Mouse (Mus musculus) C2C12 (cell line): Measurements from ENCODE around the gene Tomm6. TPM values are rescaled to one million over a fixed set of nuclear protein-coding genes. Genes with fewer than 3 reads are reported as not detected.
A peak's percentile ranks its signal among the peaks of the same experiment; 100 is the strongest.

ENCODE experiments used
- H3K27me3 ChIP-seq: one replicate; pipeline ENCODE4 v1.6.1; 2011; ENCODE audit not compliant: control insufficient read depth, insufficient read depth, insufficient read length
- H3K36me3 ChIP-seq: one replicate; pipeline ENCODE4 v1.6.1; 2011; ENCODE audit not compliant: control insufficient read depth, insufficient read depth
- H3K4me3 ChIP-seq: one replicate; pipeline ENCODE4 v1.5.1; 2011; ENCODE audit warnings: mild to moderate bottlenecking, control low read depth; ENCODE audit not compliant: poor library complexity, insufficient read depth, severe bottlenecking
- H3K79me2 ChIP-seq: one replicate; pipeline ENCODE4 v1.6.1; 2011; ENCODE audit not compliant: control insufficient read depth, insufficient read depth
- H3K79me3 ChIP-seq: one replicate; pipeline ENCODE4 v1.6.1; 2011; ENCODE audit warnings: low read depth, control low read depth
- H3ac ChIP-seq: one replicate; pipeline ENCODE3; 2011; ENCODE audit warnings: low read depth; ENCODE audit not compliant: control insufficient read depth, insufficient read length
- CEBPB ChIP-seq: IDR thresholded peaks from one replicate; pipeline ENCODE4 v1.6.1; 2011; ENCODE audit warnings: low read depth, mild to moderate bottlenecking, control low read depth, moderate library complexity
- CTCF ChIP-seq: IDR thresholded peaks from one replicate; pipeline ENCODE4 v1.5.1; 2011; ENCODE audit not compliant: control insufficient read depth, insufficient read depth, insufficient read length
- FOSL1 ChIP-seq: IDR thresholded peaks from one replicate; pipeline ENCODE4 v1.8.0; 2011; ENCODE audit warnings: mild to moderate bottlenecking, low read length; ENCODE audit not compliant: poor library complexity, insufficient read depth, severe bottlenecking
- MAX ChIP-seq: IDR thresholded peaks from one replicate; pipeline ENCODE4 v1.6.1; 2011; ENCODE audit warnings: mild to moderate bottlenecking, control low read depth
- MYOD1 ChIP-seq: IDR thresholded peaks from one replicate; pipeline ENCODE4 v1.6.1; 2011; ENCODE audit warnings: low read depth; ENCODE audit not compliant: control insufficient read depth, insufficient read length
- MYOG ChIP-seq: IDR thresholded peaks from one replicate; pipeline ENCODE4 v1.6.1; 2011; ENCODE audit not compliant: control insufficient read depth, insufficient read length; ENCODE audit errors: extremely low read depth
- USF1 ChIP-seq: IDR thresholded peaks from one replicate; pipeline ENCODE4 v1.6.1; 2011; ENCODE audit warnings: low read depth, mild to moderate bottlenecking, control low read depth, moderate library complexity
- long read RNA-seq, 2 experiments: library from polyadenylated mRNA; unstranded; transcript quantifications; one replicate each; pipeline ENCODE4 v2.0.0; 2019 to 2020
- polyA plus RNA-seq: library from polyadenylated mRNA; unstranded; fragments of >200 nt; fragmentation: generic; extraction: Trizol; gene quantifications from one replicate; pipeline ENCODE4 v1.2.1, GENCODE M21; 2012; ENCODE audit warnings: missing spikeins

Gene Tomm6
- polyA plus RNA-seq = 223 TPM
- long read RNA-seq, experiment 1, transcript Tomm6-202 (3 exons, 749 nt) = major isoform, 151 of 171 reads
- long read RNA-seq, experiment 1, transcript Tomm6-201 (3 exons, 594 nt) = minor isoform, 11 of 171 reads
- long read RNA-seq, experiment 1, partial matches to known transcripts = 3 of 171 reads
- long read RNA-seq, experiment 1, other reads (novel, unspliced or antisense) = 6 of 171 reads
- long read RNA-seq, experiment 2, transcript Tomm6-202 (3 exons, 749 nt) = major isoform, 13 of 15 reads
- long read RNA-seq, experiment 2, partial matches to known transcripts = 0 of 15 reads
- long read RNA-seq, experiment 2, other reads (novel, unspliced or antisense) = 0 of 15 reads

DNA sequence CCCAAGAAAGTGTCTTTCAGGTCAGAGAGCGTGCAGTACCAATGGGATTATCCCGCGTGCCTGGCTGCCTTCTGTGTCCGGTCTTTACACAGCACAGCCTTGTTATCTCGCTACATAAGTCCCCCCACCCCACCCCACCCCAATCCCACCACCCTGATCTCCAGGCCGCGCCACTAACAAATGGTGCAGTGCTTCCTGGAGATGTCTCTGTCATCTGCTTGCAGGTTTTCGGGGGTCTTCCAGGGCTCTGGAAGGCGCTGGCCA is at the start of gene Tomm6:
Gene Tomm6 (minus strand): TSS at position 43 of the 264 bp plus-strand sequence.
- Histone ChIP-seq H3ac (peak within 1 kb of the TSS; percentile 82), H3K79me3 (peaks cover 20% of the 10 kb centered on the region), H3K27me3 (no peaks in the 10 kb centered on the region), H3K79me2 (peaks cover 29% of the 10 kb centered on the region), H3K36me3 (peaks cover 30% of the 10 kb centered on the region), H3K4me3 (peak within 1 kb of the TSS; percentile 94)
- no peak for TF ChIP-seq USF1

DNA sequence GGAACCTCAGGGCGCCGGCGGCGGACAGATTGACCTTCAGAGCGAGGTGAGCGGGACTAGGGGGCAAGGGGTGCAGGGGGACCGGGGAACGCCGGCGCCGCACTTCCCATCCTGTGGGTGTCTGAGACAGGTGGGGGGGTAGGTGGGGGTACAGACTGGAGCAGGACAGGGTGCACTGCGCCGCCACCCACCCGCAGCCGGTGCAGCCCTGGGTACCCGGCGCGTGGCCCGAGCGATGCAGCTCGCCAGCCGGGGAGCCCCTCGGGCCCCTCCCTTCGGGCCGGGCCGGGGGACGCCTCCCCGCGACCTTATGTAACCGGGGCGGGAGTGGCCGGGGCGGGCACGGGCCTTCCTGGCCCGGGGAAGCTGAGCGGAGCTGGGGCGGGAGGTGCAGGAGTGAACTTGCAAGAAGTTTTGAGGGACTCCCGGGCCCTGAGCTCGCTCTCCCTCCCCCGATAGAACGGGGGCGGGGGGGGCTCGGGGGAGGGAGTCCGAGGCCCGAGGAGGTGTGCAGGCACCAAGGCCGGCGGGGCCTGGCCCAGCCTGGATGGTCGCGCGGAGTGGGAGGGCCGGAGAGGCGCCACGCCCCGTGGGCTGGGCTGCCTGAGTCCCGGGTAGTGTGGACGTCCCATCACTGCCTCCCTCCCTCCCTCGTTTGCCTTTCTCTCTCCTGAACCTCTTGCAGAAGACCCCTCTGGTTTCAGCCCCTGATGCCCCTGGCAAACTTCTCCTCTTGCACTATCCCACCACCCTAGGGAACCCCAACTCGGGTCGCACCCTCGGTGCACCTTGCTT is 49.3 kb upstream of the Tomm6 start:
- TF ChIP-seq CTCF (no peak), USF1 (no peak), FOSL1 (no peak), MAX (no peak), MYOD1 (no peak), CEBPB (no peak), MYOG (no peak)
- H3ac ChIP-seq = peak overlapping the region; percentile 67

DNA sequence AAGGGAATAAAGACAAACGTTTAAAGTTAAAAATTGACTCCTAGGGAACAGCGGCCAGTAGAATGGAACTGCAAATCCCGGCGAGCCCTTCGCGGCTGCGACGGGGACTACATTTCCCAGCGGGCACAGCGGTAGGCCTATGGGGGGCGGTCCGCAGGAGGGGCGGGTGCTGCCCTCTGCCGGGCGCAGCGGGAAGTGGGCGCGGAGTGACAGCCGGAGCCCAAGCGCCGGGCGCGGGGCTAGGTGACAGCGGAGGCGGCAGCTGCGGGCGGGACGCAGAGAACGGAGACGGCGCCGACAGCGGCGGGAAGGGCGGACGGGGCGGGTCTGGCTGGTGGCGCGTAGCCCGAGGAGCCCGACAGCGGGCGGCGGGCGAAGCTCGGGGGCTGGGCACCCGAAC is 48.7 kb upstream of the Tomm6 start, which contains the start of gene Tfeb:
Gene Tfeb (plus strand): TSS at position 175 of the 400 bp plus-strand sequence.
- Histone ChIP-seq H3K79me2 (no peaks in the 10 kb centered on the region), H3K79me3 (no peaks in the 10 kb centered on the region), H3ac (peak within 1 kb of the TSS; percentile 67), H3K4me3 (peak within 1 kb of the TSS; percentile 46), H3K27me3 (peaks cover 16% of the 10 kb centered on the region), H3K36me3 (no peaks in the 10 kb centered on the region)
- TF ChIP-seq MAX (no peak), CTCF (peak; percentile 98), MYOD1 (peak; percentile 17), FOSL1 (no peak), USF1 (no peak), CEBPB (no peak), MYOG (no peak)

More for the DNA sequence above, 49.3 kb upstream of the Tomm6 start:
- no peaks in the 10 kb centered on the region for H3K79me3 ChIP-seq
- peak overlapping the region; percentile 46 for H3K4me3 ChIP-seq
- H3K79me2 ChIP-seq = no peaks in the 10 kb centered on the region
- H3K36me3 ChIP-seq = no peaks in the 10 kb centered on the region
- H3K27me3 ChIP-seq = peaks cover 11% of the 10 kb centered on the region

DNA sequence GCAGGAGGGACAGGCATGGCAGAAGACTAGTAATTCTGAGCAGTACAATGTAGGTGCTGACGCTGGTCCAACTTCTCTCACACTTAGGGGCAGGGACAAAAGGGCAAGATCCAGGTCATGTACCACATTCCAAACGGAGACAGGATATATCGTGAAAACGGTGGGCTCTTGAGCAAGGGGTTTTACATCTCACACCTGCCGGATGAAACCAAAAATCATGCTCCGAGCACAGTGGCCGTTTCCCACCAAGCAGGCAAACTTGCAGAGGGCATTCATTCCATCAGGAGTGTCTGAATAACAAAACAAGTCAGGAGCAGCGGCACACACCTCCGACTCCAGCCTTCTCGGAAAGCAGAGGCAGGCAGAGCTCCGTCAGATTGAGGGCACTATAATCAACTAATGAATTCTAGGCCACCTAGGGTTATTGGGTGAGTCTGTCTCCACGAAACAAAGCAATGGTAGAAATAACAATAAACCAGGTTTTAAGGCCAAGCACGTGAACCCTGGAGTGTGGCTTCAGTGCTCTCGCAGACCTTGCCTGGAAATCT is 47.4 kb upstream of the Tomm6 start:
- Histone ChIP-seq H3ac (no peak overlapping the region), H3K4me3 (no peak overlapping the region), H3K36me3 (no peaks in the 10 kb centered on the region), H3K27me3 (peaks cover 16% of the 10 kb centered on the region), H3K79me3 (no peaks in the 10 kb centered on the region), H3K79me2 (no peaks in the 10 kb centered on the region)
- no peak for TF ChIP-seq FOSL1
- no peak for TF ChIP-seq MYOG
- no peak for TF ChIP-seq MAX
- no peak for TF ChIP-seq MYOD1
- TF ChIP-seq CTCF = no peak

DNA sequence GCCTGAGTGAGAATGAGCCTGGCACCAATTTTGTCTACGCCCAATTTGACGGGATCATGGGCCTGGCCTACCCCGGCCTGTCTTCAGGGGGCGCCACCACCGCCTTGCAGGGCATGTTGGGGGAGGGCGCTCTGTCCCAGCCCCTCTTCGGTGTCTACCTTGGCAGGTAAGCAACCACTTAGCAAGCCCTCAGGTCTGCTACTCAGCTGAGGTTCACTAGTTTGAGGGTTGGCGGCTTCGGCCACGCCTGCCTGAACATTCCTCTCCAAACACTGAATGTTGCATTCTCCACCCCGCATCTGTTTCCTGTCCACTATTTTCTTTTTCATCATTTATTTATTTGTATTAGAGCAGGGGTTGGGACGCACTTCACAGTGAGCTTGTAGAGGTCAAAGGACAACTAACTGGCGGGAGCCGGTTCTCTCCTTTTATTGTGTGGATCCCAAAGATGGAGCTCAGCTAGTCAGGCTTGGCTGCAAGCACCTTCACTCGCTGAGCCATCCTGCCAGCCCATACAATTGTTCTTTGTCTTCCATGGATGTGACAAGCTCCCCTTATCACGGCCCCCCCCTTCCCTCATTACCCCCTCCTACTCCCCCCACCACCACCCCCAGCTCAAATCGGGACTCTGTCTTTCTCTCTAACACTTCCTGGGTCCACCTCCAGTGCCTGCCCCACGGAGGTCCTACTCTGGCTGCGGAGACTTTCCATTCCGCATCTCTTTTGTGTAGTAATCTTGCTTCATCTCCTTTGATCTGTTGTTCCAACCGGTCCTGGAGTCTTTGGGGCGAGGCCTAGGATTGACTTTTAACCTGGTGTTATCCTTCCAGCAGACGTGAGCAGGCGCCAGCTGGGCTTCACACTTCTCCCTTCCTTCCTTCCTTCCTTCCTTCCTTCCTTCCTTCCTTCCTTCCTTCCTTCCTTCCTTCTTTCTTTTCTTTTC is 42.7 kb upstream of the Tomm6 start:
- Histone ChIP-seq H3K36me3 (no peaks in the 10 kb centered on the region), H3K79me2 (no peaks in the 10 kb centered on the region), H3K4me3 (no peak overlapping the region), H3K27me3 (peaks cover 51% of the 10 kb centered on the region), H3K79me3 (no peaks in the 10 kb centered on the region), H3ac (no peak overlapping the region)
- TF ChIP-seq USF1 = no peak
- TF ChIP-seq MAX = no peak
- TF ChIP-seq MYOD1 = no peak
- TF ChIP-seq MYOG = no peak
- TF ChIP-seq CTCF = no peak
- no peak for TF ChIP-seq FOSL1
- no peak for TF ChIP-seq CEBPB
